Mouse (Mus musculus) C2C12 (cell line): ENCODE results near the gene Erp27.

Experiments
- CEBPB ChIP-seq: IDR thresholded peaks from one replicate; pipeline ENCODE4 v1.6.1; 2011; ENCODE audit warnings: low read depth, mild to moderate bottlenecking, control low read depth, moderate library complexity
- CTCF ChIP-seq: IDR thresholded peaks from one replicate; pipeline ENCODE4 v1.5.1; 2011; ENCODE audit not compliant: control insufficient read depth, insufficient read depth, insufficient read length
- MAX ChIP-seq: IDR thresholded peaks from one replicate; pipeline ENCODE4 v1.6.1; 2011; ENCODE audit warnings: mild to moderate bottlenecking, control low read depth
- MYOD1 ChIP-seq: IDR thresholded peaks from one replicate; pipeline ENCODE4 v1.6.1; 2011; ENCODE audit warnings: low read depth; ENCODE audit not compliant: control insufficient read depth, insufficient read length
- MYOG ChIP-seq: IDR thresholded peaks from one replicate; pipeline ENCODE4 v1.6.1; 2011; ENCODE audit not compliant: control insufficient read depth, insufficient read length; ENCODE audit errors: extremely low read depth
- USF1 ChIP-seq: IDR thresholded peaks from one replicate; pipeline ENCODE4 v1.6.1; 2011; ENCODE audit warnings: low read depth, mild to moderate bottlenecking, control low read depth, moderate library complexity

DNA sequence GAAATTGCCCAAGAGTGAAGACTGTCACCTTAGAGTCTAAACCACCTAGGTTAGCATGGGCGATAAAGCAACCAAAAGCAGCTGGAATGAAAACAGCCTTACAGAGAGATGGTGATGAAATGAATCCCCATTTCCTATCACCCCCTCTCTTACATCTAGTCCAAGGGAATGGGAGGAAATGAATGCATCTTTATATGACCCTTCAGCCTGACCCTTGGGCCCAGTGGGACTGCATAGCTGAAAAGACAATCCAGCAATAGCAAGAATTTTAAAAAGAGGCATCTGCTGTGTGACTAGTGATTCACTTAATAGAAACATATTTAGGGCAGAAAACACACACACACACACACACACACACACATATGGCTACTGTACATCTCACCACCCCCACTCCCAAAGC is 5.6 kb upstream of the Erp27 start:
- TF ChIP-seq CTCF, result no peak
- no peak for TF ChIP-seq USF1
- no peak for TF ChIP-seq MYOD1
- no peak for TF ChIP-seq CEBPB
- TF ChIP-seq MAX, result no peak
- no peak for TF ChIP-seq MYOG
